Mouse (Mus musculus) lung, adult 2 months (tissue): Measurements from ENCODE around the gene Nfatc2ip.
A peak's percentile ranks its signal among the peaks of the same experiment; 100 is the strongest.

Source experiments
- CTCF ChIP-seq: fragments of 200-500 bp; IDR thresholded peaks from 2 replicates; pipeline ENCODE4 v1.5.1; 2011; ENCODE audit warnings: mild to moderate bottlenecking, low read length, control low read depth; ENCODE audit not compliant: insufficient read depth
- POLR2A ChIP-seq: fragments of 200-500 bp; IDR thresholded peaks from 2 replicates; pipeline ENCODE4 v1.6.1; 2011; ENCODE audit warnings: low read depth, mild to moderate bottlenecking, control low read depth, low read length, borderline replicate concordance; ENCODE audit errors: extremely low read depth

GRCm38 (mm10) chr7:126399548-126399947, 3.0 kb upstream of the Nfatc2ip start:
- TF ChIP-seq POLR2A: no peak
- TF ChIP-seq CTCF: peak; percentile 86
